Mouse (Mus musculus): ENCODE data around the gene Tbx2. TPM values are rescaled to one million over a fixed set of nuclear protein-coding genes. Genes with fewer than 3 reads are reported as not detected.
A peak's percentile ranks its signal among the peaks of the same experiment; 100 is the strongest.

Tbx2 gene
- 20.5 and 21.6 TPM in 2 replicates for polyA plus RNA-seq (2016; fragmentation: Nextera tagmentation; extraction: Ambion mirVana)

- Histone ChIP-seq H3K27me3 (peaks cover 45% of the 10 kb centered on the region), H3K4me1 (peaks cover 42% of the 10 kb centered on the region), H3K4me2 (replicated peaks) (peak within 1 kb of the TSS; percentile 72), H3K9me3 (no peaks in the 10 kb centered on the region), H3K4me3 (peak within 1 kb of the TSS; percentile 54), H3K36me3 (peaks cover 10% of the 10 kb centered on the region; the same call in 1 of the 2 replicates), H3K27ac (peak within 1 kb of the TSS; percentile 98), H3K9ac (peak within 1 kb of the TSS; percentile 99)
- peak; percentile 81 for ATAC-seq (ENCODE audit: insufficient number of reproducible peaks, insufficient read depth, low FRiP score, low TSS enrichment)
- under 1% methylated on average over 48 of the region's 52 CpGs for WGBS
Measured at GRCm38 (mm10) chr11:85832231-85832924, at the start of gene Tbx2. Tbx2 (plus strand) TSS chr11:85832551.

- Histone ChIP-seq H3K9ac (no peak overlapping the region), H3K27ac (0 out of 2 replicates have a peak overlapping the region, but pooled peaks have one; percentile 20), H3K4me2 (replicated peaks) (no peak overlapping the region), H3K9me3 (no peaks in the 10 kb centered on the region), H3K4me1 (0 out of 2 replicates have a peak, but pooled peaks cover 10% of the 10 kb centered on the region), H3K27me3 (0 out of 2 replicates have a peak, but pooled peaks cover 1% of the 10 kb centered on the region), H3K4me3 (no peak overlapping the region), H3K36me3 (no peaks in the 10 kb centered on the region)
- 70% methylated on average over 3 of the region's 3 CpGs for WGBS
- no peak for ATAC-seq (ENCODE audit: insufficient number of reproducible peaks, insufficient read depth, low FRiP score, low TSS enrichment)
Measured at GRCm38 (mm10) chr11:85786113-85786718, 46.1 kb upstream of the Tbx2 start.

- WGBS: 85% methylated on average over 7 of the region's 7 CpGs
- H3K9ac ChIP-seq: no peak overlapping the region
- H3K27ac ChIP-seq: no peak overlapping the region
- no peak for ATAC-seq (ENCODE audit: insufficient number of reproducible peaks, insufficient read depth, low FRiP score, low TSS enrichment)
- H3K4me1 ChIP-seq: peaks cover 22% of the 10 kb centered on the region
- H3K4me2 ChIP-seq (replicated peaks): no peak overlapping the region
- no peaks in the 10 kb centered on the region for H3K36me3 ChIP-seq
- H3K27me3 ChIP-seq: no peaks in the 10 kb centered on the region
- no peaks in the 10 kb centered on the region for H3K9me3 ChIP-seq
- no peak overlapping the region for H3K4me3 ChIP-seq
Measured at GRCm38 (mm10) chr11:85789750-85790149, 42.6 kb upstream of the Tbx2 start.

- WGBS: 68% methylated on average over 2 of the region's 2 CpGs
- Histone ChIP-seq H3K27ac (no peak overlapping the region), H3K27me3 (no peaks in the 10 kb centered on the region), H3K9me3 (no peaks in the 10 kb centered on the region), H3K36me3 (no peaks in the 10 kb centered on the region), H3K4me3 (no peak overlapping the region), H3K4me2 (replicated peaks) (no peak overlapping the region), H3K9ac (no peak overlapping the region), H3K4me1 (peaks cover 22% of the 10 kb centered on the region)
- ATAC-seq (ENCODE audit: insufficient number of reproducible peaks, insufficient read depth, low FRiP score, low TSS enrichment): no peak
Measured at GRCm38 (mm10) chr11:85790267-85790666, 42.1 kb upstream of the Tbx2 start.

GRCm38 (mm10) chr11:85791212-85791611, 41.1 kb upstream of the Tbx2 start:
- Histone ChIP-seq H3K27ac (no peak overlapping the region), H3K36me3 (no peaks in the 10 kb centered on the region), H3K9me3 (no peaks in the 10 kb centered on the region), H3K4me1 (peaks cover 19% of the 10 kb centered on the region), H3K9ac (no peak overlapping the region), H3K27me3 (no peaks in the 10 kb centered on the region), H3K4me2 (replicated peaks) (no peak overlapping the region), H3K4me3 (no peak overlapping the region)
- ATAC-seq (ENCODE audit: insufficient number of reproducible peaks, insufficient read depth, low FRiP score, low TSS enrichment): no peak
- 77% methylated on average over 1 of the region's 1 CpGs for WGBS

- H3K27ac ChIP-seq: peak overlapping the region; percentile 24; the same call in 1 of the 2 replicates
Measured at GRCm38 (mm10) chr11:85792534-85793215, 39.7 kb upstream of the Tbx2 start.

GRCm38 (mm10) chr11:85799456-85799855, 32.9 kb upstream of the Tbx2 start:
- 0 out of 2 replicates have a peak, but pooled peaks cover 3% of the 10 kb centered on the region for H3K27me3 ChIP-seq
- 86% methylated on average over 4 of the region's 4 CpGs for WGBS
- ATAC-seq (ENCODE audit: insufficient number of reproducible peaks, insufficient read depth, low FRiP score, low TSS enrichment): no peak

More at GRCm38 (mm10) chr11:85792534-85793215, 39.7 kb upstream of the Tbx2 start:
- no peaks in the 10 kb centered on the region for H3K27me3 ChIP-seq
- no peak overlapping the region for H3K4me2 ChIP-seq (replicated peaks)
- H3K4me3 ChIP-seq: no peak overlapping the region
- peaks cover 15% of the 10 kb centered on the region for H3K4me1 ChIP-seq
- H3K9ac ChIP-seq: no peak overlapping the region
- H3K9me3 ChIP-seq: no peaks in the 10 kb centered on the region
- 60% methylated on average over 12 of the region's 12 CpGs for WGBS
- H3K36me3 ChIP-seq: no peaks in the 10 kb centered on the region
- ATAC-seq (ENCODE audit: insufficient number of reproducible peaks, insufficient read depth, low FRiP score, low TSS enrichment): 0 out of 2 replicates have a peak, but pooled peaks have one; percentile 30

GRCm38 (mm10) chr11:85799856-85800255, 32.5 kb upstream of the Tbx2 start:
- Histone ChIP-seq H3K27ac (no peak overlapping the region), H3K4me2 (replicated peaks) (no peak overlapping the region), H3K9me3 (no peaks in the 10 kb centered on the region), H3K36me3 (no peaks in the 10 kb centered on the region), H3K9ac (no peak overlapping the region), H3K27me3 (0 out of 2 replicates have a peak, but pooled peaks cover 3% of the 10 kb centered on the region), H3K4me3 (no peak overlapping the region), H3K4me1 (0 out of 2 replicates have a peak, but pooled peaks cover 4% of the 10 kb centered on the region)
- no peak for ATAC-seq (ENCODE audit: insufficient number of reproducible peaks, insufficient read depth, low FRiP score, low TSS enrichment)
- WGBS: 62% methylated on average over 19 of the region's 19 CpGs

More at GRCm38 (mm10) chr11:85799456-85799855, 32.9 kb upstream of the Tbx2 start:
- no peak overlapping the region for H3K9ac ChIP-seq
- no peaks in the 10 kb centered on the region for H3K9me3 ChIP-seq
- H3K36me3 ChIP-seq: no peaks in the 10 kb centered on the region
- H3K4me2 ChIP-seq (replicated peaks): no peak overlapping the region
- H3K4me1 ChIP-seq: 0 out of 2 replicates have a peak, but pooled peaks cover 4% of the 10 kb centered on the region
- no peak overlapping the region for H3K27ac ChIP-seq
- H3K4me3 ChIP-seq: no peak overlapping the region

- 0 out of 2 replicates have a peak, but pooled peaks cover 3% of the 10 kb centered on the region for H3K27me3 ChIP-seq
- H3K4me2 ChIP-seq (replicated peaks): no peak overlapping the region
- H3K9ac ChIP-seq: no peak overlapping the region
Measured at GRCm38 (mm10) chr11:85800380-85800779, 32.0 kb upstream of the Tbx2 start.

GRCm38 (mm10) chr11:85804048-85804447, 28.3 kb upstream of the Tbx2 start:
- H3K4me1 ChIP-seq: 0 out of 2 replicates have a peak, but pooled peaks cover 4% of the 10 kb centered on the region
- ATAC-seq (ENCODE audit: insufficient number of reproducible peaks, insufficient read depth, low FRiP score, low TSS enrichment): no peak
- no peak overlapping the region for H3K27ac ChIP-seq
- no peaks in the 10 kb centered on the region for H3K9me3 ChIP-seq
- no peak overlapping the region for H3K9ac ChIP-seq
- H3K36me3 ChIP-seq: 0 out of 2 replicates have a peak, but pooled peaks cover 4% of the 10 kb centered on the region
- H3K4me3 ChIP-seq: no peak overlapping the region
- H3K4me2 ChIP-seq (replicated peaks): no peak overlapping the region
- 83% methylated on average over 5 of the region's 5 CpGs for WGBS
- 0 out of 2 replicates have a peak, but pooled peaks cover 2% of the 10 kb centered on the region for H3K27me3 ChIP-seq

More at GRCm38 (mm10) chr11:85800380-85800779, 32.0 kb upstream of the Tbx2 start:
- H3K4me3 ChIP-seq: no peak overlapping the region
- 0 out of 2 replicates have a peak, but pooled peaks cover 4% of the 10 kb centered on the region for H3K36me3 ChIP-seq
- WGBS: 62% methylated on average over 11 of the region's 11 CpGs
- no peaks in the 10 kb centered on the region for H3K9me3 ChIP-seq
- peak overlapping the region; percentile 23; the same call in 1 of the 2 replicates for H3K27ac ChIP-seq
- ATAC-seq (ENCODE audit: insufficient number of reproducible peaks, insufficient read depth, low FRiP score, low TSS enrichment): no peak
- H3K4me1 ChIP-seq: 0 out of 2 replicates have a peak, but pooled peaks cover 4% of the 10 kb centered on the region

GRCm38 (mm10) chr11:85805779-85806178, 26.6 kb upstream of the Tbx2 start:
- H3K4me1 ChIP-seq: no peaks in the 10 kb centered on the region
- H3K9me3 ChIP-seq: no peaks in the 10 kb centered on the region
- WGBS: 92% methylated on average over 1 of the region's 1 CpGs
- H3K4me2 ChIP-seq (replicated peaks): no peak overlapping the region
- no peak overlapping the region for H3K9ac ChIP-seq
- H3K36me3 ChIP-seq: 0 out of 2 replicates have a peak, but pooled peaks cover 4% of the 10 kb centered on the region
- H3K27me3 ChIP-seq: peaks cover 2% of the 10 kb centered on the region; the same call in 1 of the 2 replicates
- no peak for ATAC-seq (ENCODE audit: insufficient number of reproducible peaks, insufficient read depth, low FRiP score, low TSS enrichment)
- no peak overlapping the region for H3K27ac ChIP-seq
- H3K4me3 ChIP-seq: no peak overlapping the region

Data from embryonic facial prominence, embryonic 12.5 days (tissue).